Mouse (Mus musculus): ENCODE results near the gene Eef1akmt2. TPM values are rescaled to one million over a fixed set of nuclear protein-coding genes. Genes with fewer than 3 reads are reported as not detected.

The Eef1akmt2 gene
- total RNA-seq (2023): 30.2 to 39.1 TPM (median 34.0 TPM) in 4 replicates

DNA sequence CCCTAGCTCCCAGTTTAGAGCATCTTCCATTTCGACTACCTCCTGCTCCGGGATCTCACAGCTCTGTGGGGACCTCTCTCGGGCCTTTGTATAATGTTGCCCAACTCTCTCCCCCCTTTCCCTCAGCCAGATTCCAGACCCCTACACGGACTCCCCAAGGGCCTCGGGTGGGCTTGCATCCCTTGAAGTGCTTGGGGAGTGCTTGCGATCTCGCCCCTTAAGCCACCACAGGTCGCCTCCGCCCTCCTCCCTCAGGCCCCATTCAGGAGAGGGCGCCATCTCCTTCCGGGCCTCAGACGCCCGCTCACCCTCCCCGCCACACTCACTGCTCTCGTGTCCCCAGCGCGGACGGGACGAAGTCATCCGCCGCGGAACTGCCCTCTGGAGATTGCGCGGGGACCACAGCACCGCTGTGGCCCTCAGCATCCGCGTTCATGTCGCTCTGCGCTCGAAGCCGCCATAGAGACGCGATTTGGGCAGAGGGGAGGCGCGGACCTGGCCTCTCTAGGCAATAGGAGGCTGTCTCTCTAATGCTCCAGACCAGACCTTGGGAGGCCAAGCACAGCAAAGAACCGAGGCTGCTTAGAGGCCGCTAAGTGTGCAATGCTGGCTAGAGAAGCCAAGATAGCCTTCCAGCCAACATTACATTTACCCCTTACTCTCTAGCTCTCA is at the start of gene Eef1akmt2:
TSS of gene Eef1akmt2 (minus strand) at position 501 of the 672 bp plus-strand sequence.

DNA sequence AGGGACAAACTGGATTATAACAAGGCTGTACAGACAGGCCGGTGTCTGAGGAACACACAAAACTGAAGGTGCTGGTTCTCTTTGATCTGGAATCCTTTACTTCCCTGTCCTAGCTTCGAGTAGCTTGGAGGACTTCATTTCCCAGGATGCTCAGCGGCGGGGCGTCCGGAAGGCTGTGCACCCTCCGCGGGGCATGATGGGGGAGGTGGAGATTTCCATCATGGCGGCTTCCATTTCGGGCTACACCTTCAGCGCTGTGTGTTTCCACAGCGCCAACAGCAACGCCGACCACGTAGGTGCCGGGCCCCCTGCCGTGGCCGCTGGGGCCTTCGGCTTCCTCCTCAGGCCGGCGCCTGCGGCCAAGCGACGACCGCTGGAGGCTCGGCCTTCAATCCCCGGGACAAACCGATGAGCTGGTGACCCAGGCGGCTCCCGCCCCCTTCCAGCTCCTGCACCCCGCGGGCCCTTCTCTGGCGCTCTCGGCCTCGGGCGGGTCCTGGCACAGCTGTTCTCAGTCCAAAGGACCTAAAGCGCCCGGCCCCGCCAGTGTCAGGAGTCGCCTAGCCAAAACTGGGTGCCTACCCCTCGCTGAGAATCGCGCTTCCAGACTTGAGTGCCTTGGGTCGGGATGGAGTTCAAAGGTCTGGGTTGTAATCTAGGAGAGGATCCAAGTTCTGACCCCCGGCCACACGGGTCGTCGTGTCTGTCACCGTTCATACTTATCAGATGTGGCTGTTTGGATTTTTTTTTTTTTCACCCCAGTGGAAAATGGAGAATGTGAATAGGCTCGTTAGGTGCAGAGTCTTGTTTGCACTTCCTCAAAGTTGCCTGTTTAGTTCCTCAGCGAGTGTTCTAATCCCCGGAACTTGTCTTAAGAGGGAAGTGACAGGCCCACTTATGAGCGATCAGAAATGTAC is 6.8 kb upstream of the Eef1akmt2 start, which contains the start of gene Abraxas2:
TSS of gene Abraxas2 (plus strand) at position 184 of the 917 bp plus-strand sequence.

DNA sequence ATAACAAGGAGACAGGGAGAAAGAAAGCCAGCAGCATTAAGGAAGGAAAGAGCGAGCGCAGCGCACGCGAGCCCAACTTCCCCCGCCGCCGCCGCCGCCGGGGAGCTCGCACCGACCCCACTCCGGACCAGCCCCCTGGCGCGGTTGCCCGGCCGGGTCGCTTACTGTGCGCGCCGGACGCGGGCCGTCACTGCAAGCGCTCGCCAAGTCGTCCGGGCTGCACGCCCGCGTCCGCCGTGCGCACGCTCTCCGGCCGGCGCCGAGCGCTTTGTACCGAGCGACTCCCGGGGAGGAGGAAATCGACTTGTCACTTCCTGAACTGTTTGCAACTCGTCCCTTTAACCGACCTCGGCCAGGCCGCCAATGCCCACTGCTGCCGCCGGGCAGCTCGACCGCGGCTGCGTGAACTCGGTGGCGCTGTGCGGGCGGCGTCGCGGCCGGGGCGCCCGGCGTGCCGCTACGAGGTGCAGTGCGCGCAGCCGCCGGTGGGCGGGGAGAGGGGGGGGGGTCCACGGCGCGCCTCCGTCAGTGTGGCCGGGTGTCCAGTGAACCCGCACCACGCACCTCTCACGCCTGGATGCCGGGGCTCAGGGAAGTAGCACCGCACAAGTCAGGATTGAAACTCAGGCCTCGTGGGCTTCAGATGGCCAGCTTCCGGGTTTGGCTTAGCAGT is 38.9 kb downstream of the Eef1akmt2 start, which contains the start of gene Fam53b:
TSS of gene Fam53b (minus strand) at position 471 of the 673 bp plus-strand sequence.

Other genes starting within 250 kb of the Eef1akmt2 start
- 2.3 to 6.4 TPM (median 4.2 TPM) in 4 replicates for gene Lhpp, start 242.0 kb downstream of the Eef1akmt2 start, total RNA-seq (2023)
- gene Fam53b, start 38.8 kb downstream of the Eef1akmt2 start, total RNA-seq (2023): 69.3 to 75.7 TPM (median 72.1 TPM) in 4 replicates
- gene Abraxas2, start 6.6 kb upstream of the Eef1akmt2 start, total RNA-seq (2023): 42.6 to 47.3 TPM (median 45.0 TPM) in 4 replicates
- gene Zranb1, start 78.5 kb upstream of the Eef1akmt2 start, total RNA-seq (2023): 37.7 to 40.2 TPM (median 39.0 TPM) in 4 replicates